Mouse (Mus musculus): Measurements from ENCODE around the gene Pdlim7. TPM values are rescaled to one million over a fixed set of nuclear protein-coding genes. Genes with fewer than 3 reads are reported as not detected.

The Pdlim7 gene
- 72.1 and 80.5 TPM in 2 replicates for polyA plus RNA-seq (2012; rRNA removed)

- peak; percentile 74 for TF ChIP-seq CTCF (IDR thresholded peaks at IDR 0.05; ENCODE audit: insufficient read depth, low read length)
- peak; percentile 97 for TF ChIP-seq POLR2A (IDR thresholded peaks at IDR 0.05; ENCODE audit: borderline replicate concordance, extremely low read depth, low read depth, low read length)
- peak; percentile 94 for DNase-seq
- H3K4me3 ChIP-seq (replicated peaks; ENCODE audit: extremely low read depth, low read depth, low read length), result peak within 1 kb of the TSS; percentile 94
- WGBS, result under 1% methylated on average over 55 of the region's 55 CpGs
- peaks cover 13% of the 10 kb centered on the region for H3K4me1 ChIP-seq (ENCODE audit: control insufficient read depth, insufficient read depth, low read length)
Measured at GRCm38 (mm10) chr13:55513111-55513748, at the start of gene Pdlim7. Pdlim7 (minus strand) TSS chr13:55513676.

- WGBS, result 56% methylated on average over 6 of the region's 6 CpGs
- H3K4me1 ChIP-seq (ENCODE audit: control insufficient read depth, insufficient read depth, low read length), result peaks cover 2% of the 10 kb centered on the region
- no peak for DNase-seq
- no peak for TF ChIP-seq CTCF (IDR thresholded peaks at IDR 0.05; ENCODE audit: insufficient read depth, low read length)
- H3K4me3 ChIP-seq (replicated peaks; ENCODE audit: extremely low read depth, low read depth, low read length), result no peak overlapping the region
Measured at GRCm38 (mm10) chr13:55557499-55557898, 44.0 kb upstream of the Pdlim7 start.

- 79% methylated on average over 9 of the region's 9 CpGs for WGBS
- Histone ChIP-seq H3K4me3 (replicated peaks; ENCODE audit: extremely low read depth, low read depth, low read length) (no peak overlapping the region), H3K4me1 (ENCODE audit: control insufficient read depth, insufficient read depth, low read length) (peaks cover 2% of the 10 kb centered on the region)
- no peak for DNase-seq
- no peak for TF ChIP-seq CTCF (IDR thresholded peaks at IDR 0.05; ENCODE audit: insufficient read depth, low read length)
- TF ChIP-seq POLR2A (IDR thresholded peaks at IDR 0.05; ENCODE audit: borderline replicate concordance, extremely low read depth, low read depth, low read length), result no peak
Measured at GRCm38 (mm10) chr13:55555921-55556320, 42.4 kb upstream of the Pdlim7 start.

GRCm38 (mm10) chr13:55549061-55549460 lies 35.6 kb upstream of the Pdlim7 start:
- no peak overlapping the region for H3K4me3 ChIP-seq (replicated peaks; ENCODE audit: extremely low read depth, low read depth, low read length)
- DNase-seq, result no peak
- TF ChIP-seq CTCF (IDR thresholded peaks at IDR 0.05; ENCODE audit: insufficient read depth, low read length) (no peak), POLR2A (IDR thresholded peaks at IDR 0.05; ENCODE audit: borderline replicate concordance, extremely low read depth, low read depth, low read length) (no peak)
- 87% methylated on average over 15 of the region's 15 CpGs for WGBS
- no peaks in the 10 kb centered on the region for H3K4me1 ChIP-seq (ENCODE audit: control insufficient read depth, insufficient read depth, low read length)

- 86% methylated on average over 5 of the region's 5 CpGs for WGBS
- no peak overlapping the region for H3K4me3 ChIP-seq (replicated peaks; ENCODE audit: extremely low read depth, low read depth, low read length)
- H3K4me1 ChIP-seq (ENCODE audit: control insufficient read depth, insufficient read depth, low read length), result no peaks in the 10 kb centered on the region
- DNase-seq, result no peak
- TF ChIP-seq POLR2A (IDR thresholded peaks at IDR 0.05; ENCODE audit: borderline replicate concordance, extremely low read depth, low read depth, low read length), result no peak
Measured at GRCm38 (mm10) chr13:55548426-55548825, 35.0 kb upstream of the Pdlim7 start.

- no peak for TF ChIP-seq POLR2A (IDR thresholded peaks at IDR 0.05; ENCODE audit: borderline replicate concordance, extremely low read depth, low read depth, low read length)
- TF ChIP-seq CTCF (IDR thresholded peaks at IDR 0.05; ENCODE audit: insufficient read depth, low read length), result no peak
- WGBS, result 89% methylated on average over 2 of the region's 2 CpGs
- no peak for DNase-seq
- Histone ChIP-seq H3K4me1 (ENCODE audit: control insufficient read depth, insufficient read depth, low read length) (no peaks in the 10 kb centered on the region), H3K4me3 (replicated peaks; ENCODE audit: extremely low read depth, low read depth, low read length) (no peak overlapping the region)
Measured at GRCm38 (mm10) chr13:55547916-55548315, 34.4 kb upstream of the Pdlim7 start.

- DNase-seq, result no peak
- no peaks in the 10 kb centered on the region for H3K4me1 ChIP-seq (ENCODE audit: control insufficient read depth, insufficient read depth, low read length)
- TF ChIP-seq POLR2A (IDR thresholded peaks at IDR 0.05; ENCODE audit: borderline replicate concordance, extremely low read depth, low read depth, low read length) (no peak), CTCF (IDR thresholded peaks at IDR 0.05; ENCODE audit: insufficient read depth, low read length) (no peak)
- no peak overlapping the region for H3K4me3 ChIP-seq (replicated peaks; ENCODE audit: extremely low read depth, low read depth, low read length)
- WGBS, result 88% methylated on average over 6 of the region's 6 CpGs
Measured at GRCm38 (mm10) chr13:55544792-55545191, 31.3 kb upstream of the Pdlim7 start.

GRCm38 (mm10) chr13:55543447-55543846 lies 30.0 kb upstream of the Pdlim7 start:
- no peak for TF ChIP-seq CTCF (IDR thresholded peaks at IDR 0.05; ENCODE audit: insufficient read depth, low read length)
- Histone ChIP-seq H3K4me1 (ENCODE audit: control insufficient read depth, insufficient read depth, low read length) (no peaks in the 10 kb centered on the region), H3K4me3 (replicated peaks; ENCODE audit: extremely low read depth, low read depth, low read length) (no peak overlapping the region)
- peak; percentile 34 for DNase-seq
- 69% methylated on average over 8 of the region's 8 CpGs for WGBS

GRCm38 (mm10) chr13:55542891-55543290 lies 29.4 kb upstream of the Pdlim7 start:
- DNase-seq, result peak; percentile 54
- Histone ChIP-seq H3K4me1 (ENCODE audit: control insufficient read depth, insufficient read depth, low read length) (no peaks in the 10 kb centered on the region), H3K4me3 (replicated peaks; ENCODE audit: extremely low read depth, low read depth, low read length) (no peak overlapping the region)
- 88% methylated on average over 4 of the region's 4 CpGs for WGBS
- TF ChIP-seq CTCF (IDR thresholded peaks at IDR 0.05; ENCODE audit: insufficient read depth, low read length) (no peak), POLR2A (IDR thresholded peaks at IDR 0.05; ENCODE audit: borderline replicate concordance, extremely low read depth, low read depth, low read length) (no peak)

GRCm38 (mm10) chr13:55540933-55541332 lies 27.5 kb upstream of the Pdlim7 start:
- 88% methylated on average over 2 of the region's 2 CpGs for WGBS
- no peak for DNase-seq
- H3K4me3 ChIP-seq (replicated peaks; ENCODE audit: extremely low read depth, low read depth, low read length), result no peak overlapping the region
- no peaks in the 10 kb centered on the region for H3K4me1 ChIP-seq (ENCODE audit: control insufficient read depth, insufficient read depth, low read length)
- TF ChIP-seq CTCF (IDR thresholded peaks at IDR 0.05; ENCODE audit: insufficient read depth, low read length) (no peak), POLR2A (IDR thresholded peaks at IDR 0.05; ENCODE audit: borderline replicate concordance, extremely low read depth, low read depth, low read length) (no peak)
